Mouse (Mus musculus) gastrocnemius, postnatal 25 days (tissue): ENCODE data around the gene Mfap3. TPM values are rescaled to one million over a fixed set of nuclear protein-coding genes. Genes with fewer than 3 reads are reported as not detected.
A peak's percentile ranks its signal among the peaks of the same experiment; 100 is the strongest.
"Not testable (repeated sequence)": the region's sequence is repeated elsewhere in the genome, so short reads cannot be mapped to it uniquely, and the experiment has no call there.

Source experiments
- DNase-seq: peaks from one replicate; pipeline ENCODE4 v3.0.0; 2022
- total RNA-seq, 2 experiments: library from RNA; stranded (reverse); gene quantifications; 1 replicate in 1 of 2; 2 replicates in 1 of 2; pipeline ENCODE4 v1.2.3; 2021

Mfap3 gene
- total RNA-seq, 2 experiments from 2014 or later, result 7.2 to 9.1 TPM

- DNase-seq, result no peak
These were observed 10.6 kb downstream of the Mfap3 start for GRCm38 (mm10) chr11:57529111-57529510.

DNA sequence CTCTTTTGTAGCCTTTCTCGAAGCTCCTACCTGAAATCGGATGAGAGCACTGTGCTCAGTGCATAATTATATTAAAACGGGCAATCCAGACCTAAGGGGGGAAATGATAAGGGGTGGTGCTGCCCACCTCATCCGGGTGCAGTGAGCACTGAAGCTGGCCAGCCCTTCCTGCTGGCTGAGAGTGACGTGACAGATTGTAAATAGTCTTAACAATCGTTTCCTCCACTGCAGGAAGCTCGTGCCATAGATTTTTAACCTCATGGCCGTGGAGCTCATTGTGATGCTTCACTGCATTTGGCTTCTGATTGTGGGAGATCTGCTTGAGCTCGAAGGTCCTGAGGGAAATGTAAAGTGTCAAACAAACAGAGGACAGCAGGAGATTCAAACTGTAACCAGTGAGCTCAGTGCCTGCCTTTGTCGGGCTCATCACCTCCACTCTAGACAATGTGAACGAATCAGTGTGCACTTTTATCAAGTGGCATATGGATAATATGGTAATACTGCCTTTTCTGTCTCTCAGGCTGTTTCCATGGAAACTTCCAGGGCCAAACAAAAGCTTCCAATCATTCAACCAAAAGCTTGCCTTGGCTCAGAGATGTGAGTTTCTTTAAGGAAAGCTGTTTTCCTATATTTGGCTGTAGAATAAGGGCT lies 13.0 kb downstream of the Mfap3 start:
- DNase-seq, result no peak

- DNase-seq, result no peak
These were observed 13.8 kb downstream of the Mfap3 start for GRCm38 (mm10) chr11:57532306-57532705.

GRCm38 (mm10) chr11:57535912-57536311 lies 17.4 kb downstream of the Mfap3 start:
- no peak for DNase-seq

GRCm38 (mm10) chr11:57539841-57540418 lies 21.5 kb downstream of the Mfap3 start:
- no peak for DNase-seq

DNA sequence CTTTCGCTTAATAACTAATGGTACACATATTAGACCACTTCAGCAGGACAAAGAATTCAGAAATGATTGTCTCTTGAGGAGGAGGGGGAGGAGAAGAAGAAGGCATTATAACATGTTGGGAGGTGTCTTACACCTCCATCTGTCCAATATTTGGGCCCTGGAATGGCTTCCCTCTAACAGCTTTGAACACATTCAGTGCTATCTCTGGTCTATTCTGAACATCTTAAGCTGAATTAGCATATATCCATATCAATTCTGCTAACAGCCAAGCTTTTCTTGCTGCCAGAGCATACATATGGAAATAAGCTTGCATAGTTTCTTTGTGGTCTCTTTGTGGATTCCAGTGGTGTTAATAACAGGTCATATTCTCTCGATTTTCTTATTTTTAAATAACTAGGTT lies 22.2 kb downstream of the Mfap3 start:
- DNase-seq, result no peak

- peak; percentile 46 for DNase-seq
These were observed 30.4 kb downstream of the Mfap3 start for GRCm38 (mm10) chr11:57548618-57549550.

GRCm38 (mm10) chr11:57550230-57550629 lies 31.8 kb downstream of the Mfap3 start:
- no peak for DNase-seq

GRCm38 (mm10) chr11:57551016-57551415 lies 32.6 kb downstream of the Mfap3 start:
- no peak for DNase-seq

- no peak for DNase-seq
These were observed 34.7 kb downstream of the Mfap3 start for GRCm38 (mm10) chr11:57553015-57553780.

DNA sequence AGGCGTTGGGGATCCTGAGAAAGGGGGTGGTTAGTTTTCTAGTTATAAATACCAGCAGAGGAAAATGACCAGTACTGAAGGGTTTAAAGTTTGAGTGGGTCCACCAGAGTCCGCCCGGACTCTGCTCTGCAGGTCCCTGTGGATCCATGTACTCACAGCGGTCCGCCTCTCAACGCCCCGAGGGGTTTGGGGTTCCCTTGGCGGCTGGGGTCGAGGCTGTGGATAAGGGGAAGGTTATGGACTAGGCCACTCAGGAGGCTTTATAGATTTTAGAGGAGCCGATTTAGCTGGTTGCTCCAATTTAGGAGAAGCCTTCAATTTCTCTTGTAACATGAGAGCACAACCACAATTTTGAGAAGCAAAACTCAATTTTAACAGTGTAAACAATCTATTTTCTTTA lies 39.5 kb downstream of the Mfap3 start:
- DNase-seq, result not testable (repeated sequence)

- no peak for DNase-seq
These were observed 46.1 kb downstream of the Mfap3 start for GRCm38 (mm10) chr11:57564564-57564963.

GRCm38 (mm10) chr11:57566091-57567035 lies 47.9 kb downstream of the Mfap3 start:
- no peak for DNase-seq

DNA sequence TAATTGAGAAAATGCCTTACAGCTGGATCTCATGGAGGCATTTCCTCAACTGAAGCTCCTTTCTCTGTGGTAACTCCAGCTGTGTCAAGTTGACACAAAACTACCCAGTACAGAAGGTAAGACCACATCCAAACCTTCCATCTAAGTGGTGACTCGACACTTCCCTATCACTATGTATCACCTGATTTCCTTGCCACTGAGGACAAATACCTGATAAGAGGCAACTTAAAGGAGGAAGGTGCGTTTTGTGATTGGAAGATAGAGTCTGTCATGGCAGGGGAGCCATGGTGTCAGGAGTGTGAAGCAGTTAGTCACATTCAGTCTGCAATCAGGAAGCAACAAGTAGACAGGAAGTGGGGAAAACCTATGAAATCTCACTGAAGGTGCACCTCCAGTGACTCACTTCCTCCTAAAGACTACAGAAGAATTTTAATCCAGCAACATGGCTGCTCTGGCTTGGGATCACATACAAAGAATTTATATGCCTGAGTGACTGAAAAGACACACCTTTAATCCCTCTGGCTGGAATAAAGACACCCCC lies 50.6 kb downstream of the Mfap3 start:
- DNase-seq, result no peak

DNA sequence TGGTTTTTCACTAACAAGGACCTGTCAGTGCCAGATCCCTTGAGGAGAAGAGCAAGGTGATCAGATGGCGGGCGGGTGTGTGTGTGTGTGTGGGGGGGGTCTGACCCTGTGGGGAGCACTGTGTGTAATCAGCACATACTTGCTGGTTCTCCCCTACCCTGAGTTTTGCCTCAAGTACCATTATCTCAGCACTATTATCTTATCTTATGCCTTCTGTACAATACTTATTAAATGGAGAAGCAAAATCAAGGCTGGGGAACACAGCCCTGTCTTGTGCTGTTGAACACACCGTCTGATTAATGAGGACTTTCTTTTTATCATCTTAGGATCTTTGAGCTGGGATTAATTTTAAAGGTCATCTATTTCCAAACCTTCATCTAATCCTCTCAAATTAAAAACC lies 52.6 kb downstream of the Mfap3 start:
- no peak for DNase-seq

DNA sequence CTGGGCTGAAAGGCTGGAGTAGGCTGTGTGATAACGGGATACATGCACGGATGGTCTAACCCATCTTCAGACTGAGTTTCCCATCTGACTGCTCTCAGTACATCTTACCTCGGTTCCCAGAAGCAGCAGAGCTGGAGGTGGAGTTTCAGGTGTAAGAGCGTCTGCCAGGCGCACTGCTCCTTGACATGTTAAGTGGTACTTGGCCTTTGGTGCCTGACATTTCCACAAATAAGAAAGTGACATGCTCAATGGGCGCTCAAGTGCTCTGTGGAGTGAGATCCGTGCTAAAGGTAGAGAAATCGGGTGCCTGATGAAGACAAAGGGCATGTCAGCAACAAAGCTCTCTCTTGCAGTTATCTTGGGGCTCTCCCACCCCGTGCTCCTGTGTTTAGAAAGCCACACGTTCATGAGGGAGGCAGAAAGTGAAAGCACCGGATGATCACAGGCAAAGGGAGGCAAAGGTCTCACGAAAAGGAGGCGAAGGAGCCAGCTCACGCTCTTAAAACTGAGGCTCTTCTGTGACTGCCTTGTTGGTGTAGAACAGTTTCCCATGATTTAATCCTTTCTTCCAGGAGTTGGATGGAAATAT lies 55.3 kb downstream of the Mfap3 start:
- no peak for DNase-seq

- DNase-seq, result no peak
These were observed 58.5 kb downstream of the Mfap3 start for GRCm38 (mm10) chr11:57576871-57577515.

DNA sequence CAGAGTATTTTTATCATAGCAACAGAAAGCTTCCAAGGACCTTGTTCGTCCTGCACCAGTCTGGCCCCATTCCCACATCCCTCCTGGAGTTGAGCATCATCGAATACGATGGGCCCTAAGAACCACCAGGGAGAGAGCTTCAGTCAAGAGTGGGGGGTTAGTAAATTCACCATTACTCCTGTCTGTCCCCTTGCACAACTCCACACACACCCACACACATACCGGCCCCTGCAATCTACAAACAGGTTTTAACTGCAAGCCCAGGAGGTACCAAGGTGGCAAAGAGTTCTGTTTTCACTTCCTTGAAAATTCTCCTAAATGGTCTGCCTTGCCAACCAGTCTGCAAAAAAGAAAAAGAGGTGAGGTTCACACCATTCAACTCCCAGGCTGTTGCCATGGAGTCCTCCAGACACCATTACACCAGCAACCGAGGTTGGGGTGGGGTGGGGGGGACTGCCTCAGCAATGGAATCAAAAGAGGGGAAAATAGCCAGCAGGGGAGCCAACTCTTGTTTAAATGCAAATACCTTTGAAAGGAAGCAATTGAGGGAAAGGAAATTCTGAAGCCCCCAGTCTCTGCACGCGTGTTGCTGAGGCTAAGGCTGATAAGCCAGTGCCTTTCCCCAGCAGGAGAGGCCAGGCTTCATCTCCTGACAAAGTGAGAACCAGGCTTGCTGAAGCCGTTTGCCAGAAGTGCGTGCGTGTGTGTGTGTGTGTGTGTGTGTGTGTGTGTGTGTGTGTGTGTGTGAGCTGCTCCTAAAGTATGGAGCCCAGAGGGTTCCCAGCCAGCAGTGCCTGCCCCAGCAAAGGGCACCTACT lies 64.6 kb downstream of the Mfap3 start:
- no peak for DNase-seq
